Mouse (Mus musculus) neural tube, embryonic 15.5 days (tissue): Measurements from ENCODE around the gene Rinl. TPM values are rescaled to one million over a fixed set of nuclear protein-coding genes. Genes with fewer than 3 reads are reported as not detected.

ENCODE experiments used
- ATAC-seq: fragments of 200-750 bp; cut with Nextera tagmentation; 2 replicates; pipeline ENCODE4 v1.8.0; 2017; ENCODE audit warnings: mild to moderate bottlenecking, moderate TSS enrichment, moderate library complexity; ENCODE audit not compliant: low FRiP score
- H3K27ac ChIP-seq: fragments of 300-500 bp; sonication (generic); replicated peaks from 2 replicates; pipeline ENCODE4 v1.5.1; 2015; ENCODE audit warnings: mild to moderate bottlenecking, inconsistent platforms
- H3K27me3 ChIP-seq: fragments of 300-500 bp; sonication (generic); replicated peaks from 2 replicates; pipeline ENCODE4 v1.6.1; 2015; ENCODE audit warnings: inconsistent platforms
- H3K36me3 ChIP-seq: fragments of 300-500 bp; sonication (generic); 2 replicates; pipeline ENCODE4 v1.6.1; 2015; ENCODE audit warnings: inconsistent platforms
- H3K4me1 ChIP-seq: fragments of 300-500 bp; sonication (generic); 2 replicates; pipeline ENCODE4 v1.6.1; 2015; ENCODE audit warnings: inconsistent platforms
- H3K4me2 ChIP-seq: fragments of 300-500 bp; sonication (generic); 2 replicates; pipeline ENCODE4 v1.6.1; 2015; ENCODE audit warnings: inconsistent platforms, mild to moderate bottlenecking, moderate library complexity
- H3K4me3 ChIP-seq: fragments of 300-500 bp; sonication (generic); replicated peaks from 2 replicates; pipeline ENCODE4 v1.5.1; 2015; ENCODE audit warnings: mild to moderate bottlenecking, inconsistent platforms
- H3K9ac ChIP-seq: fragments of 300-500 bp; sonication (generic); replicated peaks from 2 replicates; pipeline ENCODE4 v1.6.1; 2015; ENCODE audit warnings: mild to moderate bottlenecking, inconsistent platforms
- H3K9me3 ChIP-seq: fragments of 300-500 bp; sonication (generic); replicated peaks from 2 replicates; pipeline ENCODE4 v1.6.1; 2016; ENCODE audit warnings: inconsistent platforms
- WGBS: fragments of 180-500 bp; shearing (Covaris S2); methylation state at CpG from one replicate; pipeline ENCODE4 v1.1.7; 2015; ENCODE audit warnings: mixed read lengths; 5-methylcytosine and 5-hydroxymethylcytosine counted together
- polyA plus RNA-seq: library from polyadenylated mRNA; unstranded; fragments of >200 nt; fragmentation: Nextera tagmentation; extraction: Ambion mirVana; gene quantifications from 2 replicates; pipeline ENCODE4 v1.2.1, GENCODE M21; 2015

Rinl gene
- polyA plus RNA-seq, 1 experiment from 2014 or later: 2.9 TPM

- no peak for ATAC-seq
- no peak overlapping the region for H3K9ac ChIP-seq
- H3K27me3 ChIP-seq: no peaks in the 10 kb centered on the region
- no peak overlapping the region for H3K4me3 ChIP-seq
- H3K27ac ChIP-seq: no peak overlapping the region
- WGBS: 80% methylated on average over 5 of the region's 5 CpGs
- no peaks in the 10 kb centered on the region for H3K9me3 ChIP-seq
- H3K4me2 ChIP-seq: no peak overlapping the region
- H3K36me3 ChIP-seq: peaks cover 47% of the 10 kb centered on the region
- peaks cover 5% of the 10 kb centered on the region for H3K4me1 ChIP-seq
Observed at GRCm38 (mm10) chr7:28785161-28785560, 3.6 kb upstream of the Rinl start.

DNA sequence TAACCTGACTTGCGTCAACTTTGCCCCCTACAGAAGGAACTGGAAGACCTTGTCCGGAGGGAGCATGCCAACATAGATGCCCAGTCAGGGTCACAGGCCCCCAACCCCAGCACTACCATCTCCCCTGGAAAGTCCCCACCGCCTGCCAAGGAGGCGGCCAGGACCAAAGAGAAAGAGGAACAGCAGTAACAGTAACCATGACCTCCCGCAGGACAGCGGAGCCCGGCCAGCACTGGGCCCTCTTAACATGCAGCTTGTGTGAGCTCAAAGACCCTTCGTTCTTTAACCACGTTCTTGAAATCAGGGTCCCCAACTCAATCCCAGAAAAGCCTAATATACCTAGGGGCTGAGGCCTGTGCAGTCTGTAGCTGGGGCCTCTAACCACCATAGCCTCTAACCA lies 885 bp upstream of the Rinl start:
- Histone ChIP-seq H3K27ac (no peak overlapping the region), H3K9me3 (no peaks in the 10 kb centered on the region), H3K36me3 (peaks cover 39% of the 10 kb centered on the region), H3K4me2 (no peak overlapping the region), H3K4me3 (no peak overlapping the region), H3K27me3 (no peaks in the 10 kb centered on the region), H3K4me1 (no peaks in the 10 kb centered on the region), H3K9ac (no peak overlapping the region)
- ATAC-seq: no peak
- WGBS: 97% methylated on average over 9 of the region's 9 CpGs

GRCm38 (mm10) chr7:28789235-28789634 lies 466 bp downstream of the Rinl start:
- Histone ChIP-seq H3K27ac (no peak overlapping the region), H3K36me3 (peaks cover 26% of the 10 kb centered on the region), H3K9ac (no peak overlapping the region), H3K4me3 (no peak overlapping the region), H3K4me2 (no peak overlapping the region), H3K9me3 (no peaks in the 10 kb centered on the region), H3K27me3 (no peaks in the 10 kb centered on the region), H3K4me1 (no peaks in the 10 kb centered on the region)
- 92% methylated on average over 3 of the region's 3 CpGs for WGBS
- no peak for ATAC-seq

DNA sequence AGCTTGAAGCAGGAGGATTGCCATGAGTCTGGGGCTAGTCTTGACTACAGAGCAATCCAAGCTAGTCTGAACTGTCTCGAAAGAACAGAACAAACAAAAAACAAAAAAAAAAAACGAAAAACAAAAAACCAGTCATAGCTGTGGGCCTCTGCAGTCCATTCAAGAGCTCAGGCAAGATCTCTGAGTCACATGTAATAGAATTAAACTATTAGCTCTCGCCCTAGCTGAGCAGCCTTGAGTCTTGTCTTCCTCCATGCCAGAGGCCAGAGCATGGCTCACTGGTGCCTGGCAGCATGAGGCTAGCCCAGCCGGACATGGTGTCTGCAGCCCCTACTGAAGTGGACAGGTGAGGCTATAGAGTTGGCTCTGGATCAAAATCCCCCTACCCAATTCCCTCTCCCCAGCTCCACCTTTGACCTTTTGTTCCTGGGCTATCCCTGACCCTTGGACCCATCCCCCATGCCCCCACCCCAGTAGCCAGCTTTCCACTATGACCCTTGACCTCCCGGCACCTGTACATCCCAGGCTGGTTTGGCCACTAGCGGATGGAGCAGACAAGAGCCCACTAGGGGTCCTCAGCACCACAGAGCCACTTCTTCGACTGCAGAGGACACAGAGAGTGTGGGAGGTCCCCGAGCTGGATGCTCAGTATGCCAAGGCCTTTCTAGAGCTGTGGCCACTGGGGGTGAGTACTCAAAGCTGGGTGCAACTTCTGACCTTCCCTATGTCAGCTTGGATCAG lies 1.5 kb downstream of the Rinl start:
- no peaks in the 10 kb centered on the region for H3K27me3 ChIP-seq
- no peak overlapping the region for H3K4me2 ChIP-seq
- WGBS: 55% methylated on average over 8 of the region's 8 CpGs
- no peak for ATAC-seq
- no peaks in the 10 kb centered on the region for H3K9me3 ChIP-seq
- no peak overlapping the region for H3K9ac ChIP-seq
- no peak overlapping the region for H3K4me3 ChIP-seq
- peaks cover 19% of the 10 kb centered on the region for H3K36me3 ChIP-seq
- no peaks in the 10 kb centered on the region for H3K4me1 ChIP-seq
- H3K27ac ChIP-seq: no peak overlapping the region

GRCm38 (mm10) chr7:28791706-28792105 lies 2.9 kb downstream of the Rinl start:
- H3K9me3 ChIP-seq: no peaks in the 10 kb centered on the region
- no peak overlapping the region for H3K27ac ChIP-seq
- H3K4me1 ChIP-seq: peaks cover 6% of the 10 kb centered on the region; the same call in 1 of the 2 replicates
- H3K4me3 ChIP-seq: no peak overlapping the region
- H3K27me3 ChIP-seq: no peaks in the 10 kb centered on the region
- no peak overlapping the region for H3K4me2 ChIP-seq
- peaks cover 11% of the 10 kb centered on the region for H3K36me3 ChIP-seq
- ATAC-seq: no peak
- no peak overlapping the region for H3K9ac ChIP-seq

DNA sequence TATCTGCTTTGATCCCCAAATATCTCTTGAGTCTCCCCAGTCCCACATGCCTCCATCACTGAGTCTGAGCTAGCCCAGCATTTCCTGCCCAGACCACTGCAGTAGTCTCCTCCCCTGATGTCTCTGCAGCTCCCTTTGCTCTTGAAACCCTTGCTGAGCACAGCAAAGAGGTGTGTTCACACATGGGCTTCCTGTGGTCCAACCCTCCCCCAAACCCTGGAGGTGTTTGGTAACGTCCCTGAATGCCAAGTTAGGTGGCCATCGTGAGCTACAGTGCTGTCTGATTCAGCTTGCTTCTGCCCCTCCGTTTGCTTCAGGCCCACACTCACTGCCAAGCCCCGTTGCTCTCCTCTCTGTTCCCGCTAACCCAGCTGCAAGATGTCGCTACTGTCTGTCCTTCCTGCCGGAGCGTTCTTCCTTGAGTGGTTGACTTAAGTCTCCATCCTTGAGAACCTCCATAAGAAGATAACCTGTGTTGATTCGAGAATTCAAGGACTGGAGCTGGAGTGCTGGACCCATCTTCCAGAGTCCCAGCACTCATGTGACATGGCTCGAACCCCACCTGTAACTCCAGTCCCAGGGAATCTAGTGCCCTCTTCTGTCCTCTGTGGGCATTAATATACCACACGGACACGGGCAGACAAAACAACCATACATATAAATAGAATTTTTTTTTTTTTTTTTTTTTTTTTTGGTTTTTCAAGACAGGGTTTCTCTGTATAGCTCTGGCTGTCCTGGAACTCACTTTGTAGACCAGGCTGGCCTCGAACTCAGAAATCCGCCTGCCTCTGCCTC lies 3.8 kb downstream of the Rinl start:
- no peaks in the 10 kb centered on the region for H3K27me3 ChIP-seq
- no peak overlapping the region for H3K27ac ChIP-seq
- no peak for ATAC-seq
- H3K9ac ChIP-seq: no peak overlapping the region
- H3K4me1 ChIP-seq: peaks cover 9% of the 10 kb centered on the region
- peaks cover 8% of the 10 kb centered on the region; the same call in 1 of the 2 replicates for H3K36me3 ChIP-seq
- no peaks in the 10 kb centered on the region for H3K9me3 ChIP-seq
- WGBS: 82% methylated on average over 14 of the region's 14 CpGs
- no peak overlapping the region for H3K4me2 ChIP-seq
- no peak overlapping the region for H3K4me3 ChIP-seq

DNA sequence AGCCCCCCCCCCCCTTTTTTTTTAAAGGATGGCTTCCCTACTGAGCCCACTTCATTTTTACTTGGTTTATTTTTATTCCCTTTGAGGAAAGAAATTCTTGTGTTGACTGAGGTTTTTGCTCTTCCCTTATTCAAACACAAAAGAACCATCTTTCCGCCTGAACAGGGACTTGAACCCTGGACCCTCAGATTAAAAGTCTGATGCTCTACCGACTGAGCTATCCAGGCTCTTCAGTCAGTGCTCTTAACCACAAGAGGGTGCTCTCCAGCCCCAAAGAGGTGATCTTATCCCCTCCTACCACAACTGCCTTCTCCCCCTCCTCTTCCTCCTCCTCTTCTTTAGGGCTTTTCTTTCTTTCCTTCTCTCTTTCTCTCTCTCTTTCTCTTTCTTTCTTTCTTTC lies 5.1 kb downstream of the Rinl start:
- no peaks in the 10 kb centered on the region for H3K36me3 ChIP-seq
- no peaks in the 10 kb centered on the region for H3K27me3 ChIP-seq
- H3K4me2 ChIP-seq: no peak overlapping the region
- H3K27ac ChIP-seq: no peak overlapping the region
- no peak for ATAC-seq
- 51% methylated on average over 2 of the region's 2 CpGs for WGBS
- H3K4me1 ChIP-seq: peaks cover 9% of the 10 kb centered on the region
- H3K9me3 ChIP-seq: no peaks in the 10 kb centered on the region
- no peak overlapping the region for H3K9ac ChIP-seq
- H3K4me3 ChIP-seq: no peak overlapping the region

GRCm38 (mm10) chr7:28794496-28794895 lies 5.7 kb downstream of the Rinl start:
- H3K4me3 ChIP-seq: no peak overlapping the region
- WGBS: 82% methylated on average over 3 of the region's 3 CpGs
- H3K27me3 ChIP-seq: no peaks in the 10 kb centered on the region
- H3K9ac ChIP-seq: no peak overlapping the region
- H3K9me3 ChIP-seq: no peaks in the 10 kb centered on the region
- H3K27ac ChIP-seq: no peak overlapping the region
- peaks cover 9% of the 10 kb centered on the region for H3K4me1 ChIP-seq
- H3K36me3 ChIP-seq: no peaks in the 10 kb centered on the region
- ATAC-seq: no peak
- no peak overlapping the region for H3K4me2 ChIP-seq

- Histone ChIP-seq H3K4me3 (no peak overlapping the region), H3K9me3 (no peaks in the 10 kb centered on the region), H3K27me3 (no peaks in the 10 kb centered on the region), H3K9ac (no peak overlapping the region), H3K4me1 (peaks cover 9% of the 10 kb centered on the region), H3K36me3 (no peaks in the 10 kb centered on the region), H3K4me2 (peak overlapping the region; percentile 43; the same call in 1 of the 2 replicates), H3K27ac (no peak overlapping the region)
- ATAC-seq: no peak
- 80% methylated on average over 15 of the region's 15 CpGs for WGBS
Observed at GRCm38 (mm10) chr7:28795832-28796231, 7.1 kb downstream of the Rinl start.

DNA sequence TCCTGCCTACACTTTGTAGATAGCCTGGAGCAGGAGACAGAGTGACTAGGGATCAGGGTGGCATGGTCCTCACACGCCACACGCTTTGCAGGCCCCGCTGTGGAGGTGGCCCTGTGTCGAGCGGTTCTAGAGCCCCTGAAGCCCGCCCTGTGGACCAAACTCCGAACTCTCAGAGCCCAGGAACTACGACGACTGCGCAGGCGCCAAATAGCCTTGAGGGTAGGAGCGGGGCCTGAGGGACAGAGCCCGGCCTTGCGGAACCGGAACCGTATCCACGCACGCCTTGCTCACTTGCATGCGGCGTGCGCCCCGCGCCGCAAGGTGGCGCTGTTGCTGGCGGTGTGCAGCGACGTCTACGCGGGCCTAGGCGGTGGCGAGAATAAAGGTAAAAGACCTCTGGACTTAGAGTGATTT lies 7.8 kb downstream of the Rinl start:
- no peak overlapping the region for H3K9ac ChIP-seq
- H3K9me3 ChIP-seq: no peaks in the 10 kb centered on the region
- H3K27ac ChIP-seq: no peak overlapping the region
- 18% methylated on average over 32 of the region's 32 CpGs for WGBS
- H3K36me3 ChIP-seq: no peaks in the 10 kb centered on the region
- H3K4me3 ChIP-seq: no peak overlapping the region
- H3K27me3 ChIP-seq: no peaks in the 10 kb centered on the region
- H3K4me2 ChIP-seq: peak overlapping the region; percentile 43
- ATAC-seq: peak; percentile 65
- peaks cover 9% of the 10 kb centered on the region for H3K4me1 ChIP-seq

DNA sequence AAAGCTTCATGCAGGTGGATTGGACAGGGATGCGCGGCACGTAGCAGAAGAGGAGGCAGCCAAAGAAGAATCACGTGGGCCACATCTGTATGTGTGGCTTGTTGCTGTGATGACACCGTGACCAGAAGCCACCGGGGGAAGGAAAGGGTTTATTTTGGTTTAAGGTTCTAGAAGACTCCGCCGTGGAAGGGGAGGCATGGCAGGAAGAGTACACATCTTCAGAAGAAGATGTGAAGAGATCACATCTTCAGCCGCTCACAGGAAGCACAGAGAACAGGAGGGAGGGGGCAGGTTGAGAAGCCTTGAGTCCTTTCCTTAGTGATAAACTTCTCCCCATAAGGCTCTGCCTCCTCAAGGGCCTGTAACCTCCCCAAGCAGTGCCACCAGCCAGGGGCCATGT lies 11.2 kb downstream of the Rinl start:
- no peak overlapping the region for H3K27ac ChIP-seq
- 95% methylated on average over 9 of the region's 9 CpGs for WGBS
- ATAC-seq: no peak

GRCm38 (mm10) chr7:28801451-28801850 lies 12.7 kb downstream of the Rinl start:
- Histone ChIP-seq H3K4me2 (no peak overlapping the region), H3K4me3 (no peak overlapping the region), H3K9ac (no peak overlapping the region), H3K27ac (peak overlapping the region; percentile 74), H3K27me3 (no peaks in the 10 kb centered on the region), H3K36me3 (no peaks in the 10 kb centered on the region), H3K9me3 (no peaks in the 10 kb centered on the region), H3K4me1 (peaks cover 14% of the 10 kb centered on the region)
- ATAC-seq: no peak
- 68% methylated on average over 3 of the region's 3 CpGs for WGBS

More for the DNA sequence above, 11.2 kb downstream of the Rinl start:
- no peak overlapping the region for H3K9ac ChIP-seq
- H3K4me1 ChIP-seq: peaks cover 17% of the 10 kb centered on the region
- H3K4me2 ChIP-seq: no peak overlapping the region
- H3K27me3 ChIP-seq: no peaks in the 10 kb centered on the region
- no peak overlapping the region for H3K4me3 ChIP-seq
- no peaks in the 10 kb centered on the region for H3K9me3 ChIP-seq
- no peaks in the 10 kb centered on the region for H3K36me3 ChIP-seq
